Mouse (Mus musculus) layer of hippocampus, postnatal 14 days (tissue): ENCODE data around the gene Tdo2. TPM values are rescaled to one million over a fixed set of nuclear protein-coding genes. Genes with fewer than 3 reads are reported as not detected.

Experiments used
- DNase-seq, 2 experiments: peaks; one replicate each; pipeline ENCODE4 v3.0.0; 2021 to 2022; ENCODE audit warnings: low spot score in 2 of 2, mixed read lengths in 1 of 2
- total RNA-seq, 2 experiments: library from RNA; stranded (reverse); gene quantifications; 2 replicates each; pipeline ENCODE4 v1.2.3; 2021

Tdo2 gene
- total RNA-seq, 2 experiments from 2014 or later = 9.8 to 10.6 TPM

GRCm38 (mm10) chr3:81944851-81945393 lies 31.1 kb downstream of the Tdo2 start:
- DNase-seq = no peak

- DNase-seq = peak in 1 of 2 experiments; percentile 33
These were observed 32.9 kb downstream of the Tdo2 start for GRCm38 (mm10) chr3:81943097-81943496.

GRCm38 (mm10) chr3:81942341-81942740 lies 33.7 kb downstream of the Tdo2 start:
- DNase-seq = no peak

GRCm38 (mm10) chr3:81938924-81939323 lies 37.1 kb downstream of the Tdo2 start:
- DNase-seq = no peak

GRCm38 (mm10) chr3:81933348-81933747 lies 42.7 kb downstream of the Tdo2 start:
- DNase-seq = no peak

- DNase-seq = peak; percentile 88 to 90
These were observed 43.6 kb downstream of the Tdo2 start, which contains the start of gene Ctso for GRCm38 (mm10) chr3:81932141-81933101. Ctso (plus strand) TSS chr3:81932601.

GRCm38 (mm10) chr3:81931695-81932094 lies 44.3 kb downstream of the Tdo2 start:
- DNase-seq = no peak

GRCm38 (mm10) chr3:81929073-81929472 lies 46.9 kb downstream of the Tdo2 start:
- DNase-seq = no peak

- no peak for DNase-seq
These were observed 49.2 kb downstream of the Tdo2 start for GRCm38 (mm10) chr3:81926764-81927325.

GRCm38 (mm10) chr3:81925856-81926255 lies 50.1 kb downstream of the Tdo2 start:
- no peak for DNase-seq

- peak in 1 of 2 experiments; percentile 83 for DNase-seq
These were observed 51.1 kb downstream of the Tdo2 start for GRCm38 (mm10) chr3:81924931-81925330.

GRCm38 (mm10) chr3:81922910-81923309 lies 53.1 kb downstream of the Tdo2 start:
- DNase-seq = no peak

- no peak for DNase-seq
These were observed 56.3 kb downstream of the Tdo2 start for GRCm38 (mm10) chr3:81919681-81920080.

GRCm38 (mm10) chr3:81918215-81918614 lies 57.8 kb downstream of the Tdo2 start:
- DNase-seq = no peak

GRCm38 (mm10) chr3:81917354-81917935 lies 58.6 kb downstream of the Tdo2 start:
- no peak for DNase-seq

- no peak for DNase-seq
These were observed 59.8 kb downstream of the Tdo2 start for GRCm38 (mm10) chr3:81916030-81916686.

- no peak for DNase-seq
These were observed 65.5 kb downstream of the Tdo2 start for GRCm38 (mm10) chr3:81910286-81911036.
